Mouse (Mus musculus) activated CD4-positive, CD25-positive, alpha-beta regulatory T cell, adult 4 months (primary cell): ENCODE data around the gene Ints6. TPM values are rescaled to one million over a fixed set of nuclear protein-coding genes. Genes with fewer than 3 reads are reported as not detected.

Experiments
- ATAC-seq: one replicate; pipeline ENCODE4 v1.8.0; 2017
- polyA plus RNA-seq, 2 experiments: library from polyadenylated mRNA; unstranded; fragments of 100-300 nt; shearing (Covaris generic); gene quantifications; one replicate each; pipeline ENCODE4 v1.2.1; 2017

Gene Ints6
- 10 to 100 TPM; 14.9 to 20.7 TPM for polyA plus RNA-seq

DNA sequence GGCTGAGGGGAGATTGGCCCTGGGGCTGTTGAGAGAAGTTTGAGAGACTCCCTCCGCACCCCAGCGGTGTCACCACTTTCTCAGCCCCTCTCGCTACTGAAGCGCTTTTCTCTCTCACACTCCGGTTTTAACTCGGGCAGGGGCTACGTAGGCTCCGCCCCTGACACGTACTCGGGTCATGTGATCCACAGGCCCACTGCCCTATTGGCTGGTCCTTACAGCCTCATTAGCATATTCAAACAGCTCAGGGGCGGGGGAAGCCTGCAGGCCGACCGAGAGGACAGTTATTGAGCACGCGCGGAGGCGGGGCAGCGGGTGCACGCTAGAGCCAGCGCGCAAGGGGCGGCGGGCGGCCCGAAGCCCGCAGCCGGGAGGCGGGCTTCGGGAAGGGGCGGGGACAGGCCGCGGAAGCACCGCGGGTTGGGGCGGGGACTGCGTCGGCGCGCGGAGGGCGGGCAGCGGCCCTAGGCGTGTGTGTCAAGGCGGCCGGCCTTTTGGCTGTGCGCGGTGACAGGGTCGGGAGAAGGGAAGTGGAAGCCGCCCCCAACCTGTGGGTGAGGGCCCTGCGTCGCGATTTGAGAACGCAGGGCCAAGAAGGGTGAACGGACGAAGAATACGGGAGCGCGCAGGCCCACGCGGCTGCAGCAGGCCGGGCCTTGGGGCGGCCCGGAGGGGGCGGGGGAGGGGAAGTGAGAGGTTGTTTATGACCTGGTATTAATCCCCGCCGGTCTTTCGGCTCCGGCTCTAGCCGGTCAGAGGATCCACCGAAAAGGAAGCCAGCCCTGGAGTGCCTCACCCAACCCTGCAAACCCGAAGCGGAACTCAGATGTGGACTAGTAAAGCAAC lies at the start of gene Ints6:
TSS of gene Ints6 (minus strand) at position 134 of the 846 bp plus-strand sequence.
- peak; percentile 90 for ATAC-seq

DNA sequence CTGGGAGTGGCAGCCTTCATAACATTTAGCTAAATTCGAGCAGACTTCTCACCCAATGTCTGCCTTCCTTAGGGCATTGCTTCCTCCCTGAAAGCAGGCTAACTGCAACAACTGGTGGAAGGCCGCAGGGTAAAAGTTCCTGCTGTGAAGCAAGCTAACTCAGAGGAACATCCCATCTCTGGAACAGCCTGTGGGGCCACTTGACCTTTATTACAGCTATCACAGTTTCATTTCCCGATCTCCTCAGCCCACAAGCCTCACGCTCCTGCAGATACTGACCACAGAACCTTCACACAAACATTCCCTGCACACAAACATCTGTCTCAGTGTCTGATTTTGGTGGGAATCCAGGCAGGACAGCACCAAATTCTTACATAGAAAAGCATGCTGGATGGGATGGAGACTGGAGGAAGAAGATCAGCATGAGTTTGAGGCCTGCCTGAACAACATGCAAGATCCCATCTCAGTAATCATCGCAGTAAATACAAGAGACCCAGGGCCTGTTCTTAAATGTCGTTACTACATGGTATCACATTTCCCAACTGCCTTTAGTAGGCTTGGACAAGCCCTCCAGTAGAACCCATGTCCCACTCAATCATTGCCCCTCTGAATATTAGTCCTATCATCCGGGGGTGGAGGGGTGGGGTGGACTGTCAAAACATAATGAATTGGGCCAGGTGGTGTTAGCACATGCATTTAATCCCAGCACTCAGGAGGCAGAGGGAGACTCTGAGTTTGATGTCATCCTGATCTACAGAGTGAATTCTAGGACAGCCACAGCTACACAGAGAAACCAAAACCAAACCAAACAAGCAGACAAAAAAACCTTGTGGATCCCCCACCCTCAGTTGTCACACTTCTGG lies 47.9 kb upstream of the Ints6 start:
- no peak for ATAC-seq

- no peak for ATAC-seq
These were observed 46.0 kb upstream of the Ints6 start for GRCm38 (mm10) chr14:62806921-62807320.

GRCm38 (mm10) chr14:62803204-62803603 lies 42.2 kb upstream of the Ints6 start:
- no peak for ATAC-seq

DNA sequence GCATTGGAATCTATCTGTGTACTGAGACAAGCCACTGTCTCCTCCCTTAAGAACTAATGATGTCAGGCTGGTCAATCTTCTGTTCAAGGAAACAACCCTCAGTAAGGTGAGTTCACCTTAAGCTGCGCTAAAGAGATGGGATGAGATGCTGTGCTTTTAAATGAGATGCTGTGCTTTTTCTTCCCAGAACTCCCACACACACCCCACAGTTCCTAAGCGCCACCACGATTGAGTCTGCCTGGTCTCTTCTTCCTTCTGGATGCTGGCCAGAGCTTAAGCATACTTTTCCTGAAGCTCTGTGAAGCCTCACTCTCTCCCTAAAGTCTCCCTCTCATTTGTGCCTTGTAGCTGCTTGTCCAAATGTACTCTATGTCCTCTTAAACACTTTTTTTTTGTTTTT lies 39.8 kb upstream of the Ints6 start:
- ATAC-seq, result no peak

GRCm38 (mm10) chr14:62798608-62799101 lies 37.7 kb upstream of the Ints6 start:
- ATAC-seq, result peak; percentile 91

GRCm38 (mm10) chr14:62795719-62796118 lies 34.8 kb upstream of the Ints6 start:
- ATAC-seq, result no peak

GRCm38 (mm10) chr14:62789282-62789681 lies 28.3 kb upstream of the Ints6 start:
- no peak for ATAC-seq

DNA sequence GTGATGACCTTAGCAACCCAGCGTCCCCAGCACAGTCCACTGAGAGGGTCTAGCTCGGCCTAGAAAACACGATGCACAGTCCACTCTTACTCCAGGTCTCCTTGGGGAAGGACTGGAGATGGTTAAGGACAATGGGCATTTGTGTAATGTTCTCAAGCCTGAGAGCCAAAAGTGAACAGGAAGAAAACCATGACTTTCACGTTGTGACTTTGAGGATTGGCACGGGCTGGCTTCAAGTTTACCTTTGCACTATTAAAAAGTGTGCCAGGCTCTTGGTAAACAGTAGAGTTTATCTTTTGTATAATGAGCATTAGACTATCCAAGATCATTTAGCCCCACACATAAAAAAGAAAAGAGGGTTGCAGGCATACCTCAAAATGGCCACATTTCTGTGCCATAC lies 22.0 kb upstream of the Ints6 start:
- no peak for ATAC-seq

- ATAC-seq, result no peak
These were observed 19.7 kb upstream of the Ints6 start for GRCm38 (mm10) chr14:62780520-62781316.

GRCm38 (mm10) chr14:62778095-62778494 lies 17.1 kb upstream of the Ints6 start:
- no peak for ATAC-seq

- ATAC-seq, result no peak
These were observed 14.1 kb upstream of the Ints6 start for GRCm38 (mm10) chr14:62775034-62775433.

- ATAC-seq, result no peak
These were observed 13.3 kb upstream of the Ints6 start for GRCm38 (mm10) chr14:62774246-62774645.

GRCm38 (mm10) chr14:62773766-62774165 lies 12.8 kb upstream of the Ints6 start:
- ATAC-seq, result no peak

GRCm38 (mm10) chr14:62765398-62765797 lies 4.4 kb upstream of the Ints6 start:
- no peak for ATAC-seq

DNA sequence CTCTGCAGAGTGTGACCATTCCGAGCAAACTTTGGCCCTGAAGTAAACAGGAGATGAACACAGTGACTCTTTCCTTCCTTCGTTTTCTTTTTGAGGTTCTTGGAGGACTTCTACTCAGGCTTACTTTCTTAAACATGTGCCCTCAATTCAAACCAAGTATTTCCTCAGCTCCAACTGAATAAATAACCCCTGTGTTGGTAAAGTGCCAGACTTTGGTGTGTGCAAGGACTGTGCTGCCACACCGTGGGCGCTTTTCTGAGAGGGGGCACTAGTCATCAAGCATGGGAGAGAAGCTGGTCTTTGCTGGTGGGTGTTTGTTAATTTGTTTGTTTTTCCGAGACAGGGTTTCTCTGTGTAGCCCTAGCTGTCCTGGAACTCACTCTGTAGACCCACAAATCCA lies 3.4 kb upstream of the Ints6 start:
- ATAC-seq, result no peak

DNA sequence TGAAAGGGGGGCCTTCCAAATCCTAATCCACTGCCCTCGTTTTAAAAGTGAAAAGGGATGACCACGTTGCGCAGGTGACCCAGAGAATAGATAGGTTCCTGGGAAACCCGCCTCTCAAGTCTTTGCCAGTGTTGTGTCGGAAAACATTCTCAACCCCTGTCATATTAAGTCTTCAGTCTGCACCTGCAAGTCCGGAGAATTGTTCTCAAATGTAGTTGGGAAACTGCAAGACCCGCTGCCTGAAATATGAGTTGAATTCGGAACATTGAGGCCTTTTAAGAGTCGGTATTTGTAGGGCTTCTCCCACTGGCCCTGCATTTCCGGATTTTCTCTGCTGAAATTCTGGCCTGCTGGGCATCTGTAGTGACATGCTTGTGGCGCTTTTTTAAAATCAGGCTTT lies 974 bp upstream of the Ints6 start:
- no peak for ATAC-seq

GRCm38 (mm10) chr14:62760321-62761035 lies 491 bp downstream of the Ints6 start:
- ATAC-seq, result no peak

DNA sequence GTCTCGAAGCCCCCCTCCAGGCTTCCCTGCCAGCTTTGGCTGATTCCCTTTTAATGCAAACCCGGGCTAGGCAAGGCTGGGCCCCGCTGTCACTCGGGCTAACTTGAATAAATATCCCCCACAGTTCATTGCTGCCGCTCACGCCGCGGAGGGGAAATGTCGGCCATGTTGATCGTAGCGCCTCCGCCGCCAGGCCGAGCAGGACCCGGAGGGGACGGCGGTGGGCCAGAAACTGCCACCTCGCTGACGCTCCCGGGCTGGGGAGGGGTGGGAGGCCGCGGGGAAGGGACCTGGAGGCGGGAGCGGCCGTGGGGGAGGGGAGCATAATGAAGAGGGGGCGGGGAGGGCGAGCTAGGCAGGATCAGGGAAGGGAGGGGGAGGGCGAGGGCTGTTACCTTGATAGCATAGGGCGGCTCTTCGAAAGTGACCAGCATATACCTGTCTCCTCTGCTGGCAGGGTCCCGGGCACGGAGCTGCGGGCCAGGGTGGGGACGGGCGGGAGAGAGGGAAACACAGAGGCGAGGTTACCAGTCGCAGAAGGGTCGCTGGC lies 1.1 kb downstream of the Ints6 start:
- ATAC-seq, result no peak

DNA sequence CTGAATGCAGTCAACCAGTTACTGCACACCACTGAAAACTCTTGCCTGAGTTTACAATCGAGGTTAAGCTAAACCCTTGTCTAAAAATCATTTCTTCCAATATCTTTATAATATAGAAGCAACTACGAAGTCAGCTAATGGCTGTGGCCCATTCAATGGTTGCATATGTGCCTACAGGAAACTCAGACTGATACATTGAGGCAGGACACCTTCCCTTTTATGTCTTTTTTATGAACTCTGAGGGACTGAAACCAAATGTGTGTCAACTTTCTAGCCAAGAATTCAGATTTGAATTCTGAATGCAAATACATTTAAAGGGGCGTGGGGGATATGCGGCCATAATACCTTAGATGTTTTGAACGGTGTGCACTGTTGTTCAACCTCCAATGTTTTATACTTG lies 2.3 kb downstream of the Ints6 start:
- ATAC-seq, result no peak

DNA sequence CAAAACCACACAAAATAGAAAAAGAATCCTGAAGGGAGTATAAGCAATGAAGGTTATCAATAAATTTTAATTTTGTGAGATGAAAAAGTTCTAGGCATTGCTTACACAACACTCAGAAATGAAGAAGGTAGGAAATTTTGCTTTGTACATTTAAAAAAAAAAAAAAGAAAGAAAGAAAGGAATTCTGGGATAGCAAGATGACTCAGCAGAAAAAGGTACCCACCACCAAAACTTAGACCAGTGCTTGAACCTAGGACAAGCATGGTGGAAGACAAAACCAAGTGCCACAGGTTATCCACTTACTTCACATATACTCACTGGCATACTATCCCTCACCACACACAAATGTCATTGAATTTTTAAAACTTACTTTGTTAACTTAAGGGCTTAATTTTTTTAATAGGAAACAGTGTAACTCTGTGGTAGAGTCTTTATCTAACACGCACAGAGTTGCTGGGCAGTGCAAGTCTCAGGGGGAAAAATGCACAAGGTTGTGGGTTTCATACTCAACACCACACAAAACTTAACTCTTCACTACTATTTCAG lies 5.8 kb downstream of the Ints6 start:
- no peak for ATAC-seq
